Mouse (Mus musculus) cerebellum, adult 2 months (tissue): ENCODE data around the gene Cass4. TPM values are rescaled to one million over a fixed set of nuclear protein-coding genes. Genes with fewer than 3 reads are reported as not detected.

Source experiments
- DNase-seq, 2 experiments: peaks; one replicate each; pipeline ENCODE4 v3.0.0; 2021
- H3K27ac ChIP-seq: fragments of 200-500 bp; 2 replicates; pipeline ENCODE4 v1.5.1; 2012; ENCODE audit warnings: low read length, control low read depth, inconsistent platforms; ENCODE audit not compliant: insufficient read depth
- H3K27me3 ChIP-seq: fragments of 200-500 bp; 2 replicates; pipeline ENCODE4 v1.6.1; 2012; ENCODE audit warnings: inconsistent platforms, mild to moderate bottlenecking, low read length, moderate library complexity; ENCODE audit not compliant: control insufficient read depth, insufficient read depth
- H3K4me1 ChIP-seq: fragments of 200-500 bp; 2 replicates; pipeline ENCODE4 v1.6.1; 2011; ENCODE audit warnings: low read length; ENCODE audit not compliant: control insufficient read depth, insufficient read depth
- H3K4me3 ChIP-seq: fragments of 200-500 bp; replicated peaks from 2 replicates; pipeline ENCODE3; 2011; ENCODE audit warnings: mild to moderate bottlenecking, low read depth, low read length, control low read depth; ENCODE audit not compliant: insufficient read depth
- CTCF ChIP-seq: fragments of 200-500 bp; IDR thresholded peaks from 2 replicates; pipeline ENCODE4 v1.5.1; 2011; ENCODE audit warnings: low read depth, mild to moderate bottlenecking, control low read depth, low read length, moderate library complexity, borderline replicate concordance; ENCODE audit not compliant: insufficient read depth
- POLR2A ChIP-seq: fragments of 200-500 bp; IDR thresholded peaks from 2 replicates; pipeline ENCODE4 v1.6.1; 2011; ENCODE audit warnings: low read length, control low read depth, borderline replicate concordance; ENCODE audit not compliant: insufficient read depth
- WGBS: fragments of 180-500 bp; shearing (Covaris S2); methylation state at CpG from one replicate; pipeline ENCODE4 v1.1.7; 2018; 5-methylcytosine and 5-hydroxymethylcytosine counted together
- polyA plus RNA-seq: library from polyadenylated mRNA; depleted of rRNA; stranded (reverse); fragments of >200 nt; gene quantifications from 2 replicates; pipeline ENCODE4 v1.2.3, GENCODE M21; 2012

Cass4 gene
- polyA plus RNA-seq, 1 experiment: 0.11 TPM

- Histone ChIP-seq H3K27me3 (no peaks in the 10 kb centered on the region), H3K27ac (no peak overlapping the region), H3K4me3 (no peak overlapping the region), H3K4me1 (no peaks in the 10 kb centered on the region)
- no peak for DNase-seq
- TF ChIP-seq POLR2A (no peak), CTCF (no peak)
- 86% methylated on average over 4 of the region's 4 CpGs for WGBS
Observed at GRCm38 (mm10) chr2:172448329-172448728, 54.7 kb downstream of the Cass4 start.

DNA sequence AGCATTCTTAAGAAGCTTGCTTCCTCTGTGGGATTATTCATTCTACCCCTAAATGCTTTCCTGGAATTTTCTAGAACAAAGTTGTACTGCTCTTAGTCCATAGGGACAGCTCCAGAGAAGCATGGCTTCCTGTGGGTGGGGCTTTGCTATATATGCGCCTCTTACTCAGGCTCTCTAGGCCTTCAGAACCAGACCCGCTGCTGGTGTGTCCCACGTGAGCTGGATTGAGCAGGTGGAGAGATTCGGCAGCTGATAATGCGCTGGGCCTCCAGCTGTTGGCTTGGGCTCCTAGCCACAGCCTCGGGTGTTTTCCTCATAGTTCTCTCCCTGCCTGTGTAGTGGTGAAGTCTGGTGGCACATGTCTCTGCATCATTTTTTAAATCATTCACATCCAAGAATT, 57.0 kb downstream of the Cass4 start:
- H3K4me1 ChIP-seq: no peaks in the 10 kb centered on the region
- H3K27ac ChIP-seq: no peak overlapping the region
- no peak overlapping the region for H3K4me3 ChIP-seq
- no peak for DNase-seq
- 58% methylated on average over 6 of the region's 6 CpGs for whole genome bisulfite sequencing
- no peaks in the 10 kb centered on the region for H3K27me3 ChIP-seq
- no peak for TF ChIP-seq CTCF
- no peak for TF ChIP-seq POLR2A

DNA sequence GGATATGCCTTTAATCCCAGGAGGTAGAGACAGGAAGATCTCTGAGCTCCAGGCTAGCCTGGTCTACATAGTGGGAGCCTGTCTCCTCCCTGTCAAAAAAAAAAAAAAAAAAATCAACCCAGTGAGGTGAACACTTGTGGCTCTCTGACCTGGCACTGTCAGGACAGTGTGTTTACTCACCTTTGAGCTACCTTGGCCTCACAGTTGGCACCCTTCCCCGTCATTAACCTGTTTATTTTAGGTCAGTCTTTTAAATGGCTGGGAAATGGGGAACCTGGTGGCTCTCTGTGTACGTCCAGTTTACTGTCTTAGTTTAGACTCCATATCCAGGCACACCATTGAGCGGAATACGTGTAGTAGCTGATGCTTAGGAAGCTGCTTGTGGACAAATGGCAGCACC, 58.4 kb downstream of the Cass4 start:
- H3K4me1 ChIP-seq: no peaks in the 10 kb centered on the region; the same call in 1 of the 2 replicates
- no peak overlapping the region for H3K27ac ChIP-seq
- DNase-seq: no peak
- TF ChIP-seq CTCF (no peak), POLR2A (no peak)
- H3K4me3 ChIP-seq: no peak overlapping the region
- H3K27me3 ChIP-seq: no peaks in the 10 kb centered on the region
- WGBS: 96% methylated on average over 4 of the region's 4 CpGs

DNA sequence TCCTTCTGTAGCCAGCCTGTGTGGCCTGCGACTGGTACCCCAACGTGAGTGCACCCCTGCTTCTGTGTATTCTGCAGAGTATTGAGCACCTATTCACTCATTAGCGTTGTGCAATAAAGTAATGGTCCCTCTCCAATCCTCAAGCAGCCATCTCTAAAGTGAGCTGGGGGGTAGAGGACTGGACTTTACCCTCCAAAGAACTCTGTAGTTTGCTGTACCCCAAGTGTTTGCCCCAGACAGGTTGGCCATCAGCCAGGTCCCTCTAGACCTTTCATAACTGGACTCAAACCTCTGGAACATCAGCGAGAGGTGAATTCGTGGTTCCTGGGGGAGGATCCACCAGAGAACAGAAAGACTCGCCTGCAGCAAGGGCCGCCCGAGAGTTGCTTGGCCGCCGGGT, 58.9 kb downstream of the Cass4 start:
- whole genome bisulfite sequencing: 95% methylated on average over 10 of the region's 10 CpGs
- TF ChIP-seq CTCF (no peak), POLR2A (no peak)

DNA sequence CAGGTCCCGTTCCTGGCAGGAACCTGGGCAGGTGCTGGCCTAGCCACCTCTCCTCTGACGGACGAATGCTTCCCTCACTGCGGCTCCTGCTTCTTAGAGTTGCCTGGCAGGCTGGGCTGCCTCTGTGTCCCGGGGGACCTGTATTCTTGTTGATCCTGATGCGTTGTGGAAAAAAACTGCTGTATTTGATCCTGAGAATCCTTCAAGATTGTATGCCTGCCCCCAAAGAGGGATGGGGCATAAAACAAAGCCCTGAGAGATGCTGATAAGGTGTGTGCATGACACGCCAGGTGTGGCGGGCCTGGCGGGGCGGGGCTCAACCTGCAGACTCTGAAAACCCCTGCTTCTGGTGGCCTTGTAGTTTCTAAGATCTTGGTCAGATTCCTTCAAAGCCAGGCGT, 64.9 kb downstream of the Cass4 start, which contains the start of gene Gcnt7:
Gene Gcnt7, minus strand, starts transcription at position 101 of the 400 bp plus-strand sequence.
- no peak within 1 kb of the TSS for H3K4me3 ChIP-seq
- no peak for DNase-seq
- H3K27me3 ChIP-seq: no peaks in the 10 kb centered on the region
- H3K27ac ChIP-seq: no peak within 1 kb of the TSS
- WGBS: 77% methylated on average over 11 of the region's 11 CpGs
- no peak for TF ChIP-seq CTCF
- TF ChIP-seq POLR2A: no peak
- peaks cover 3% of the 10 kb centered on the region; the same call in 1 of the 2 replicates for H3K4me1 ChIP-seq

More for the DNA sequence above, 58.9 kb downstream of the Cass4 start:
- Histone ChIP-seq H3K27me3 (no peaks in the 10 kb centered on the region), H3K4me3 (no peak overlapping the region), H3K4me1 (no peaks in the 10 kb centered on the region; the same call in 1 of the 2 replicates), H3K27ac (no peak overlapping the region)
- no peak for DNase-seq

DNA sequence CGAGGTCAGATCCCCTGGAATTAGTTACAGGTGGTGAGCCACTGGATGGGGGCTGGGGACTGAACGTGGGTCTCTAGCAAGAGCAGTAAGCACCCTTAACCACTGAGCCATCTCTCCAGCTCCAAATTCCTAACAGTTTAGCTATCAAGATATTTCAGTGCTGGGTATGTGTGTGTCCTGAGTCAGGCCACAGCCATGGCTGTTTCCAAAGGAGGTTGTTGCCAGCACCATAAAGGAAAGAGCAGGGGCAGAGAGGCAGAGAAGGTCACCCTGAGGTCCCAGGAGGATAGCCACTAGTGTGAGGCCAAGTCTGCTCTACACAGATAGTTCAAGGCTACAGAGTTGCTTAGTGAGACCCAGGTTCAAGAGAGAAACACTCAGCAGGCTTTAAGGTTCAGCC, 67.1 kb downstream of the Cass4 start:
- DNase-seq: no peak
- no peak overlapping the region for H3K4me3 ChIP-seq
- 83% methylated on average over 2 of the region's 2 CpGs for WGBS
- no peak for TF ChIP-seq POLR2A
- TF ChIP-seq CTCF: no peak
- no peak overlapping the region for H3K27ac ChIP-seq
- no peaks in the 10 kb centered on the region for H3K27me3 ChIP-seq
- H3K4me1 ChIP-seq: peaks cover 3% of the 10 kb centered on the region; the same call in 1 of the 2 replicates

- 80% methylated on average over 4 of the region's 4 CpGs for WGBS
- no peak overlapping the region for H3K27ac ChIP-seq
- no peak for TF ChIP-seq POLR2A
- TF ChIP-seq CTCF: no peak
- H3K4me1 ChIP-seq: 0 out of 2 replicates have a peak, but pooled peaks cover 3% of the 10 kb centered on the region
- DNase-seq: peak in 1 of 2 experiments; percentile 17
- H3K4me3 ChIP-seq: no peak overlapping the region
- H3K27me3 ChIP-seq: no peaks in the 10 kb centered on the region
Observed at GRCm38 (mm10) chr2:172462813-172463212, 69.2 kb downstream of the Cass4 start.

DNA sequence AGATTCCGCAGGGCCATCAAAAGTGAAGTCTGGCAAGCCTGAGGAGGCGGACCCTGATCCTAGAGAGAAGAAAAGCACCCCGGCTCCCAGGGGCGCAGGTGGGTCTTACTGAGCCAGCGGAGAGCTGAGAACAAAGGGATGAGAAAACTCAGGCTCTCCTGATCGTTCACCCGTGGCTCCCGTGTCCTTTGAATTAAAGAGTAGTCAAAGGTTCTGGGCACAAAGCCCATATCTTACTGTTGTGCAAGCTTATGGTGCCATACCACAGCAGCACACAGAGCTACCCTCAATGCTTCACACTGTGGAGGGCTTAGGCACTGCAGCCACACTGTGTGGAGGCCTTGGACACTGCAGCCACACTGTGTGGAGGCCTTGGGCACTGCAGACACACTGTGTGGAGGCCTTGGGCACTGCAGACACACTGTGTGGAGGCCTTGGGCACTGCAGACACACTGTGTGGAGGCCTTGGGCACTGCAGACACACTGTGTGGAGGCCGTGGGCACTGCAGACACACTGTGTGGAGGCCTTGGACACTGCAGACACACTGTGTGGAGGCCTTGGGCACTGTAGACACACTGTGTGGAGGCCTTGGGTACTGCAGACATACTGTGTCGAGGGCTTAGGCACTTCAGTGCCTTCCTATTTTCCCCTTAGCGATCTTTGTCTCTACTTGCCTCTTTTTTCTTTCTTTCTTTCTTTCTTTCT, 73.0 kb downstream of the Cass4 start:
- TF ChIP-seq CTCF (no peak), POLR2A (no peak)
- Histone ChIP-seq H3K27me3 (no peaks in the 10 kb centered on the region), H3K4me3 (no peak overlapping the region), H3K4me1 (0 out of 2 replicates have a peak, but pooled peaks cover 3% of the 10 kb centered on the region), H3K27ac (no peak overlapping the region)
- DNase-seq: no peak
- 66% methylated on average over 11 of the region's 11 CpGs for WGBS
